In genomic region chr2:91411473-91411872, GRCm38 (mm10) we compare ENCODE assay signal across 24 mouse cellular contexts. TPM values are rescaled to one million over a fixed set of nuclear protein-coding genes. Genes with fewer than 3 reads are reported as not detected.
A peak's percentile ranks its signal among the peaks of the same experiment; 100 is the strongest.
DNase-seq lines count a peak whose midpoint lies in the region; ATAC-seq and TF ChIP-seq lines count a peak whose summit lies in the region.
"Had no signal": no experiment of that assay in that cellular context is flagged by ENCODE, and none has a peak within 500 bp of the region (broad histone marks: within the 10 kb centered on the region; RNA-seq: fewer than 3 reads in every experiment).

No protein-coding gene starts in this region.

- no peaks in the 10 kb centered on the region for H3K36me3 ChIP-seq in hindbrain, embryonic 12.5 days
- no peaks in the 10 kb centered on the region for H3K36me3 ChIP-seq in hindbrain, embryonic 16.5 days (ENCODE audit: control insufficient read depth, insufficient read depth, low read length)
- H3K36me3 ChIP-seq: forebrain, embryonic 15.5 days; liver, embryonic 15.5 days had no signal

- intact Hi-C loops in left cerebral cortex, postnatal 36 days (cut with DNase I) = no loop called here
- intact Hi-C loops in heart, postnatal 36 days (cut with DNase I) = no loop called here

- H3K27ac ChIP-seq in hindbrain, embryonic 12.5 days = peak overlapping the region; percentile 44; the same call in 1 of the 2 replicates
- no peak overlapping the region for H3K27ac ChIP-seq in hindbrain, embryonic 16.5 days (ENCODE audit: low read depth, low read length)
- peak overlapping the region; percentile 83 for H3K27ac ChIP-seq in bone marrow macrophage, adult 2 months (ENCODE audit: insufficient read depth, low read depth, low read length)
- H3K27ac ChIP-seq in embryonic fibroblast, embryonic 13.5 days (ENCODE audit: insufficient read depth, low read length) = peak overlapping the region; percentile 76
- H3K27ac ChIP-seq: forebrain, embryonic 15.5 days; left cerebral cortex, adult 2 months; liver, embryonic 15.5 days had no signal

- no peaks in the 10 kb centered on the region for H3K27me3 ChIP-seq in hindbrain, embryonic 12.5 days
- H3K27me3 ChIP-seq in hindbrain, embryonic 16.5 days (replicated peaks; ENCODE audit: control insufficient read depth, insufficient read depth, low read length) = no peaks in the 10 kb centered on the region
- H3K27me3 ChIP-seq: forebrain, embryonic 15.5 days; liver, embryonic 15.5 days had no signal

- 61% methylated on average over 2 of the region's 2 CpGs for WGBS in hindbrain, embryonic 12.5 days
- WGBS in hindbrain, embryonic 16.5 days = 62% methylated on average over 2 of the region's 2 CpGs

- no peak for TF ChIP-seq CTCF in bone marrow macrophage, adult 2 months (IDR thresholded peaks at IDR 0.05; ENCODE audit: low read depth, low read length)
- no peak for TF ChIP-seq CTCF in embryonic fibroblast, embryonic 13.5 days (IDR thresholded peaks at IDR 0.05; ENCODE audit: borderline replicate concordance, insufficient read depth, low read length)

- no peak overlapping the region for H3K4me2 ChIP-seq in hindbrain, embryonic 12.5 days (replicated peaks)
- no peak overlapping the region for H3K4me2 ChIP-seq in hindbrain, embryonic 16.5 days (ENCODE audit: low read length)
- H3K4me2 ChIP-seq: forebrain, embryonic 15.5 days; heart, embryonic 11.5 days; liver, embryonic 15.5 days had no signal

- H3K9ac ChIP-seq in hindbrain, embryonic 12.5 days = no peak overlapping the region
- no peak overlapping the region for H3K9ac ChIP-seq in hindbrain, embryonic 16.5 days (ENCODE audit: low read depth, low read length)
- H3K9ac ChIP-seq: forebrain, embryonic 15.5 days; liver, embryonic 15.5 days had no signal

- no peak overlapping the region for H3K4me3 ChIP-seq in hindbrain, embryonic 12.5 days
- H3K4me3 ChIP-seq in hindbrain, embryonic 16.5 days (ENCODE audit: low read length) = no peak overlapping the region
- H3K4me3 ChIP-seq in bone marrow macrophage, adult 2 months (ENCODE audit: insufficient read depth, low read length) = no peak overlapping the region
- H3K4me3 ChIP-seq in embryonic fibroblast, embryonic 13.5 days (ENCODE audit: insufficient read depth, low read length) = no peak overlapping the region
- H3K4me3 ChIP-seq: erythroblast, embryonic 14.5 days; forebrain, embryonic 15.5 days; left cerebral cortex, adult 2 months; liver, embryonic 15.5 days; myocyte had no signal

- peak; percentile 69 for DNase-seq in Muller cell, postnatal 12 days (ENCODE audit: inconsistent ontology term)
- no peak for DNase-seq in left cerebral cortex, postnatal 36 days (ENCODE audit: low spot score in 2 of 2)
- DNase-seq in kidney, postnatal 36 days = no peak
- DNase-seq in heart, postnatal 36 days = no peak
- DNase-seq: adrenal gland, postnatal 36 days; cerebellum, adult 18-20 months; cerebellum, postnatal 36 days; gastrocnemius, postnatal 36 days; kidney, adult 2 months; kidney, postnatal 4 days; layer of hippocampus, adult 9-11 months; midbrain, embryonic 14.5 days; spleen, adult 18-20 months; thymus, adult 18-20 months had no signal

- TF ChIP-seq POLR2A in bone marrow macrophage, adult 2 months (IDR thresholded peaks at IDR 0.05; ENCODE audit: borderline replicate concordance, low read depth, low read length) = no peak
- TF ChIP-seq POLR2A in embryonic fibroblast, embryonic 13.5 days (IDR thresholded peaks at IDR 0.05; ENCODE audit: low read depth, low read length) = no peak

- peaks cover 3% of the 10 kb centered on the region; the same call in 1 of the 2 replicates for H3K4me1 ChIP-seq in hindbrain, embryonic 12.5 days
- 0 out of 2 replicates have a peak, but pooled peaks cover 3% of the 10 kb centered on the region for H3K4me1 ChIP-seq in hindbrain, embryonic 16.5 days (ENCODE audit: control insufficient read depth, insufficient read depth, low read depth, low read length)
- peaks cover 15% of the 10 kb centered on the region for H3K4me1 ChIP-seq in bone marrow macrophage, adult 2 months (ENCODE audit: control insufficient read depth, insufficient read depth, low read length)
- peaks cover 11% of the 10 kb centered on the region; the same call in 1 of the 2 replicates for H3K4me1 ChIP-seq in embryonic fibroblast, embryonic 13.5 days (ENCODE audit: control insufficient read depth, insufficient read depth, low read length)
- H3K4me1 ChIP-seq: forebrain, embryonic 15.5 days; liver, embryonic 15.5 days had no signal

- no peaks in the 10 kb centered on the region for H3K9me3 ChIP-seq in hindbrain, embryonic 12.5 days (replicated peaks)
- H3K9me3 ChIP-seq in hindbrain, embryonic 16.5 days (ENCODE audit: control insufficient read depth, low read length) = no peaks in the 10 kb centered on the region
- H3K9me3 ChIP-seq: forebrain, embryonic 15.5 days; liver, embryonic 15.5 days had no signal

- ATAC-seq in hindbrain, embryonic 12.5 days (ENCODE audit: low FRiP score) = no peak
- ATAC-seq in hindbrain, embryonic 16.5 days = no peak
- ATAC-seq: forebrain, embryonic 15.5 days had no signal

RNA-seq across cellular contexts. Expression of gene 1110051M20Rik, which starts 33.0 kb away (rescaled TPM):
- 104 and 105 TPM in 2 replicates for polyA plus RNA-seq in hindbrain, embryonic 12.5 days (2016; fragmentation: Nextera tagmentation; extraction: Ambion mirVana)
- 161 and 163 TPM in 2 replicates for polyA plus RNA-seq in hindbrain, embryonic 16.5 days (2015; fragmentation: Nextera tagmentation; extraction: Ambion mirVana)
- polyA plus RNA-seq in bone marrow macrophage, adult 2 months (2012; ENCODE audit: insufficient read depth, insufficient read length, missing spikeins) = 8.1 and 14.2 TPM in 2 replicates
- 36.3 and 44.5 TPM in 2 replicates for polyA plus RNA-seq in embryonic fibroblast, embryonic 13.5 days (2011; ENCODE audit: insufficient read length, low read depth, missing spikeins)
- 100 to 1,000 TPM; 100 to 103 TPM for total RNA-seq in left cerebral cortex, postnatal 36 days (2021)
- 10 to 100 TPM in 1 of 2 experiments, 1 to 10 TPM in 1; 9.4 to 12.1 TPM for total RNA-seq in heart, postnatal 36 days (2021)

RNA-seq across cellular contexts. Expression of gene Lrp4, which starts 45.8 kb away (rescaled TPM):
- polyA plus RNA-seq in hindbrain, embryonic 12.5 days (2016; fragmentation: Nextera tagmentation; extraction: Ambion mirVana) = 5.8 and 6.4 TPM in 2 replicates
- polyA plus RNA-seq in hindbrain, embryonic 16.5 days (2015; fragmentation: Nextera tagmentation; extraction: Ambion mirVana) = 4.5 and 5.3 TPM in 2 replicates
- polyA plus RNA-seq in bone marrow macrophage, adult 2 months (2012; ENCODE audit: insufficient read depth, insufficient read length, missing spikeins) = 3.4 and 3.8 TPM in 2 replicates
- polyA plus RNA-seq in embryonic fibroblast, embryonic 13.5 days (2011; ENCODE audit: insufficient read length, low read depth, missing spikeins) = 5.1 and 7.0 TPM in 2 replicates
- 10 to 100 TPM; 24.7 to 29.6 TPM for total RNA-seq in left cerebral cortex, postnatal 36 days (2021)
- total RNA-seq in heart, postnatal 36 days (2021) = 10 to 100 TPM; 10.6 to 11.5 TPM
- polyA plus RNA-seq: erythroblast, embryonic 14.5 days had no signal
